Mouse (Mus musculus) cerebellum, adult 9-11 months (tissue): Measurements from ENCODE around the gene Atg4a.

Experiments used
- DNase-seq: peaks from one replicate; pipeline ENCODE4 v3.0.0; 2022

Gene Atg4a

DNA sequence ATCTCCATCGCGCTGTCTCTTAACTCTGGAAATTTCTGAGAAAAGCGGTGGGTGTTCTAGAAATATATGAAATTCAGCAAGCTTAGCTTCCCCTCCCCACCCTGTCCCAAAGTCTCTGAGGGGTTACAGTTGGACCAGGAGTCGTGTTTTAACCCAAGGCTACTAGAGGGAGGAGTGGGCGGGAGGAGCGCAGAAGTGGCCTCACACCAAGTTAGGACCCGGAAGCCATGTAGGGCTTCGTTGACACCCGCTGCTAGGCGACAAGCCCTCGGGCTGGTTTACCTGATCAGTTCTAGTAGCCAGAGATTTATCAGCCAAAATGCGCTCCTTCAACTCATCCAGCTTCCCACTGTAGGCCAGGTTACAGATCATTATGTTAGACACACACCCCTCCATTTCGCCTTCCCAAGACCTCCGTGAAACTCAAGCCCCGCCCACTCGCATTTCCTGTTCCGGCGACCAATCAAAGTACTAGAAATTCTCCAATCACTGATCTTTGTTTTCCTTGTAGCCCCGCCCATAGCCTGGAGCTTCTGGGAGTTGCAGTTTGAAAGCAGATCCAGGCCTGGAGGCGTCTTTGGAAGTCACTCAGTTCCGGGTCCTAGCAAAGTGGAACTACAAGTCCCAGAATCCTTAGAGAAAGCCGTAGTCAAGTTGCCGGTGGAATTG, at the start of gene Atg4a, which contains the start of gene Psmd10:
Gene Atg4a (plus strand): TSS at position 636 of the 669 bp plus-strand sequence.
Gene Psmd10 (minus strand): TSS at position 457 of the 669 bp plus-strand sequence.
- DNase-seq, result peak; percentile 95

DNA sequence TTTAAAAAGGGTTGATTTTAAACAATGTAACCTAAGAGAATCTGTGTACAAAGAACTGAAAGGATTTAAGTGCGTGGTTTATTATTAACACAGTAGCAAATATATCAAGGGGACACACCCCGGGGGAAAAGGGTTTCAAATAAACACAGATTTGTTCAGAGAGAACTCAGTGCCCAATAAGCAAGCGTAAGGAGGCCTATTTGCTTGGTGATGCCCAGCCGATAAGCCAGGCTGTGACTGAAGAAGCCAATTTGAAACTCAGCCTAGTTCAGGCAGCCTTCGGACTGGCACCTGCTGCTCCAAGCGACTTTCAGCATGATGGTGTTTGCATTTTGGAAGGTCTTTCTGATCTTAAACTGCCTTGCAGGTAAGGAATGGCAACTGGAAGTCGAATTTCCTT, 49.3 kb upstream of the Atg4a start, which contains the start of gene Vsig1:
Gene Vsig1 (plus strand): TSS at position 249 of the 400 bp plus-strand sequence.
- no peak for DNase-seq

DNA sequence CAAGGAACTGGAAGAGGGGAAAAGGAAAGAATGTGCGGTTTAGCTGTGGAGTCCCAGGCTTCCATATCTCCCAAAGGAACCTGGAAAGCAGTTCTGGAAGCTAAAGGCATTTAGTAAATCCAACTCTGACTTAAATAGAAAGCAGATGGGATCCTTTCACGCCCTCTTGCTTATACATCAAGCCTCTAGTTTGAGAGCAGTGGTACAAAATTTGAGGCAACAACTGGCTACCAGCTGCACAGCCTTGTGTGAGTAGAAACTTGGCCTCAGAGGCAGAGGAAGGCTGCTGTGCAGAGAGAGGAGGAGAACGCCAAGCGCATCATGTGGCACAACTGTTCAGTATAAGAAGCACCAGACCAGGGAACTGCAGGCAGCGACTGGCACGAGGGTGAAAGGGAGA, 35.4 kb upstream of the Atg4a start:
- no peak for DNase-seq

DNA sequence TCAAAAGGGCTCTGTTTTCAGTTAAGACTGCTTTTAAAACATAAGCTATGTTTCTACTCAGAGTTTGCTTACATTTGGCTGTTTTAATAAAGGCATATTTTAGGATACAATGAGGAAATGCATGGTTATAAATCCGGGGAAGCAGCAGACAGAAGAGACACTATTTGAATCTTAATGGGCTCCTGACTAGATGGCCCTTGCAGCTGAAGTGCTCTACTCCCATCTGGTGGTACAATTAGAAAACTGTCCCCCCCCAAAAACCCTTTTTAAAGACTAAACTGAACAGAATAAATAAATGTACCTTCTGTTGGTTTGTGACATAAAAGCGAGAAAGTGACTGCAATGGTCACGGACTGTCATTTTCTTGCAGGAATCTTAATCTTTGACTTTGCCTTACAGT, 24.6 kb upstream of the Atg4a start:
- no peak for DNase-seq

DNA sequence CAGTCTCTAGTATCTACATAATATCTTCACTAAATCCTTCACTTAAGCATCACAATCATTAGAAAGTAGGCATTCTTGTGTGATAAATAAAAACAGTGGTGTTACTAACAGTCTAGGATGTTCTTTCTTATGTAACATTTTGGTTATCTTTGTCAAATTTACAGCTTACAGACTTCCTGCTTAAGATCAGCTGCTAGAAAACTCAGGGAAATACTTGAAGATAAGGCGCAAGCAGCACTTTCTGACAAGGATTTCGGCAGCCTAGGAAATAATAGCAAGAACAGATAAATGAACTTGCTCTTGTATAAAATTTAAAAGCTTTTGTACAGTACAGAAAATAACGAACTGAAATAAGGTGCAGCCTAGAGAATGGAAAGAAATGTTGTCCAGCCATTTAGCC, 23.4 kb upstream of the Atg4a start:
- DNase-seq, result no peak

DNA sequence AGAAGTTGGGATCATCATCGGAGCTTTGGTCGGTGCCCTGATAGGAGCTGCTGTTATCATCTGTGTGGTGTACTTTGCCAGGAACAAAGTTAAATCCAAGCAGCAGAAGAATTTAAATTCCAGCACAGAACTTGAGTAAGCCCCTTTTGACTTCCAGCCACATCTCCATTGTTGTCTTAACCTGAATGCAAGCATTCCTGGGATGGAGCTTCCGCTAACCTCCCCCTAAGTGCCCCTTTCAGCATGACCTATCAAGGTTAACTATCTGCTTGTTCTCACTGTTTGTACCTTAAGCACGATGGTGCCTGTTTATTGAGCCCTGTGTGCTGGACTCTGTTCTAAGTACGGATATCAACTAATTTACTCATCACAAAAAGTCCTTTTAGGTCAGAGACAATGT, 20.4 kb upstream of the Atg4a start:
- DNase-seq, result no peak

DNA sequence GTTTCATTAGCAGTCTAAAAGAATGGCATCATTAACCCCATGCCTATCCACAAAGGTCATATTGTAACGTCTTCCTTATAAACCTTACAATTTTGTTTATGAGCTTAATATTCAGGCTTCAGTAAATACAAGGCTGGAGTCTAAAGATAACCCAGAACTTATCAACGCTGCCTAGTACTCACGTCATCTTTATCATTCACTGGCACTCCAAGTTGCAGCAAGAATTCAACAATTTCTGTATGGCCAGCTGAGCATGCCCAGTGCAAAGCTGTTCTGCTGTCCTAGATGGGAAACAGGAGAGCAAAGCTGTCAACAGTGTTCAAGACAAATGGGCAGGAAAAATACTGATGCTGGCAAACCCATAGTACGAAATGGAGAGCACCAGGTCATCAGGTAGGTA, 3.1 kb upstream of the Atg4a start:
- DNase-seq, result no peak

DNA sequence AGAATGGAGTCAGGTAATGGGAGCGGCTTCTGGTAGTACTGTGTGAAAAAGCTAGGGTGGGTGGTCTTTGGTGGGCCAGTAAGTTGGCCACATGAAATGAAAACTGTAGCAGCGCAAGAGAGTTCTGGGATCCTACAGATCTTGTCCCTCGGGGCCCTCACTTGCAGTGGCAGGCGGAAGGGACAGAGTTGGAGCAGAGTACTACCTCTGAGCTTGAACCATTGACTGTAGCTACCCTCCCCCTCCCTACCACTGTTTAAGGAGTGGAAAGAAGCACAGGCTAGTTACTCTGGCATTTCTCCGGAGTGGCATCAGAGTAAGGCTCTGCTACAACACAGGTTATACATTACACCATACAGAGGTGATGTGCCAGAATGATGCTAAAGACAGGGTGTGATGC, 252 bp downstream of the Atg4a start:
- no peak for DNase-seq

DNA sequence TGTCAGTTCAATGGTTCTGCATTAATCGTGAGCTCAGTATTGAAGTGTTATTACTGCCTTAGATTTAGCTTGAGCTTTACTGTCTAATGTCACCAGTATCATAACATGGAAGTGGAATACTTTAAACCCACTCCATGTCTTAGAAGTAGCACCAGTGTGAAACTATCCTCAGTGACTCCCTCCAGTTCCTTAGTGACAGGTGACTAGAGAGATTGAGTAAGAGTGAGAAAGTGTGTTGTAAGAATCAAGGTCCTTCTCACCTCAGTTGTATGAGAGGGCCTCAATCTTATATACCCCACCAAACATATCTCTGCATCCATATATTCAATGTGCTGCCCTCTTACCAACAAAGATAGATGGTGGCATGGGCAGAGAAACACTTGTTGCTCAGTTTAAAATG, 22.2 kb downstream of the Atg4a start:
- no peak for DNase-seq

DNA sequence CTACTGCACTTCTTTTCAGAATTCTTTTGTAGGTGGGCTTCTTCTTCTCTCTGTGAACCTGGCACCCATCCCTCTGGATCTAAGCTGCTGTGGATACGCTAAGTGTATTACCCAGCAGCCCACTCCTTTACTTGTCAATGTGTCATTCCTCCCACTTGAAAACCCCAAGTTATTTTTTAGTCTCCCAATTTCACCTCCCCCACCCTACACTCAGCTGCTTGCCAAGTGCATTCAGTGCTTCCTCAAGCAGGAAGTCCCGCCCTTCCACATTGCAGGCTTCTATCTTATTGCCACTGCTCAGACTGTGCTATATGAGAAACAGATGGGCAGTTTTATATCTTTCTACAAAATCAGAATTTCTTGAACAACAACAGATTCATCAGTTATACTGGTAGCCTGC, 22.8 kb downstream of the Atg4a start:
- DNase-seq, result no peak

DNA sequence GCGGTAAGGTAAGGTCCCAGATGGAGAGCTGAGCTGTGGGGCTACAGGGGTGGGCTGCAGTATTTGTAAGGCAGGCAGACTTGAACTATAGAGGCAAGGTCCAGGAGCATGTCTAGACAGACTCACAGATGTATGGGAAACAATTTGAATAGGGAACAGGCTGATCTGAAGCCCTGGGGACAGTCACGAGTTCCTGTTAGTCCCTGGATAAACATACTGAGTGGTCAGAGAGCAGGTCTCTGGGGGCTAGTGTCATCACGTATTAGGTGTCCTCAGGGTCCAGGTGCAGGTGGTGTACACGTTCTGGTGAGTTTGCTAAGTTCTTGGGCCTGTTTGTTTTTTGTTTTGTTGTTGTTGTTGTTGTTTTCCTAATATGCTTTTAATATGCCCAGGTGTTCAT, 23.5 kb downstream of the Atg4a start:
- DNase-seq, result no peak

DNA sequence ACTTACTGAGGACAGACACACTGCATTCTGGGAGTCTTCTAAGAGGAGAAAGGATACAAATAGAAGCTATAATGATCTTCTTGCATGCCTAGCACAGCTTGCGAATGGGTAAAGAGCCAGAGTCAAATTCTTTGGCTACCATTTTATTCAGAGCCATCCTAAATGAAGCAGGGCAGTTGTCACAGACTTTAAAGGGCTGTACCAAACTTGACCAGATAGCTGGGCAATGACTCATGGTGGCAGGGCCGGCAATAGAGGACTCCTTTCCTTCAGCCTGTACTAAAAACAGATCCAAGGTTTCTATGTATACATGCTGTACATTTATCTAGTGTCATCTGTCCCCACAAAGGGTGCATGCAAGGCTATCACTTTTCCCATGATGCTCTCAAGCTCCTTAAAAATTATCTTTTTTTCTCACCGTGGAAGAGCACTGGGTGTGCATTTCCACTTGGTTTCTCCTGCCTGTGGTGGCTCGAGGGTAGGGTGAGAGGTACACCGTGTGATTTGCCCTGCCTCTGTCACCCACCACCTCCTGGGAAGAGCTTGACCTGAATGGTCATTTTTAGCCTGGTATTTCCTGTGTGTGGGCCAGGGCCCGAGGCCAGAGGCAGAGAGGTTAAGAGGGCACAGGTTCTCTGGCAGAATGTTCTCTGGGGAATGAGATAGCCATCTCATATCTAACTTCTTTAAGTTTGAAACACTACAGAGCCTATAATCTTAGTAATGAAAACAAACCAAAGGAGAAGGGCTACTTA, 26.7 kb downstream of the Atg4a start:
- no peak for DNase-seq

DNA sequence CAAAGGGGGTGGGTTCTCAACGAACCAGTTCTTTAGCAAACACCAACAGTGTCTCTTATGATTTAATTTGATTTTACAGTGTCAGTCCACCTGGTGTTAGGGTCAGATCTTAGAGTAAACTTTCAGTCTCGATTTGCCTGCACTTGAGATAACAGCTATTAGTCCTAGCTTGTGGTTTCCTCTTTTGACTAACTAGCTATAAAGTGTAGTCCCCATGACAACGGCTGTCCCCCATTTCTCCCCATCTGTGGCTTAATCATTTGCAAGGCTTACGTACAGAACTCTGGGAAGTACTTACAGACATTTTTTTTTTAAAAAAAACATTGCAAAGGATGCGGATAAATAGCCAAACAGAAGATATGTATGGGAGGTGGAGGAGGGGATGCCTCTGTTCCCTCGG, 28.1 kb downstream of the Atg4a start:
- DNase-seq, result no peak

DNA sequence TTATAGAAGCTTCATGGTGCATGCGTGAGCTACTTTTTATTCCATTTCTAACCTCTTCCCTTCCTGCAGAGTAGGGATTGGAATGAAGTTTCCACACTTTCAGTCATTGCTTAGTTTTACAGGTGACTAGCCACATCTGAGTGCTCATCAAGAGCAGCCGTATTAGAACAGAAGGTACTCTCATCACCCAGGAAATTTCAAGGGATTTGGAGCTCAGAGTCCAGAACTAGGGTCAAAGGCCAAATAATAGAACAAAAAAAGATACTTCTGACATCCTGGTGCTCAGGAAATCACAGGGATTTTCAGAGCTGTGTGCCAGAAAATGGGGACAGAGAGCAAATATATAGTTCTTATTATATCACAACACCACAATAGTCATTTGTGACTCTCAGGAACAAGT, 28.5 kb downstream of the Atg4a start:
- DNase-seq, result no peak

DNA sequence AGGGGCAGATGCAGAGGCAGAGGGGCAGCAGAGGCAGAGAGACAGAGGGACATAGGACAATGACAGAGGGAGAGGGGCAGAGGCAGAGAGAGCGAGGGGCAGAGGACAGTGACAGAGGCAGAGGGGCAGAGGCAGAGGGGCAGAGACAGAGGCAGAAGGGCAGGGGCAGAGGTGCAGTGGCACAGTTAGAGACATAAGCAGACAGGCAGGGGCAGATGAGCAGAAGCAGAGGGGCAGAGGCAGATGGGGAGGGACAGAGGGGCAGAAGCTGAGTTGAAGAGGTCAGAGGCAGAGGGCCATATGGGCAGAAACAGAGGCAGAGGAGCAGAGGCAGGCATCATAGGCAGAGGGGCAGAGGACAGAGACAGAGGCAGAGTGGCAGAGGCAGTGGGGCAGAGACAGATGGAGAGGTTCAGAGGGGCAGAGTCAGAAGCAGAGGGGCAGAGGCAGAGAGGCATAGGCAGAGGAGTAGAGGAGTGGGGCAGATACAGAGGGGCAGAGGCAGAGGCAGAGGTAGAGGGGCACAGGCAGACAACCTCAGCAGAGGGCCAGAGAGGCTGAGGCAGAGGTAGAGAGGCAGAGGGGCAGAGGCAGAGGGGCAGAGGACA, 40.3 kb downstream of the Atg4a start:
- no peak for DNase-seq

DNA sequence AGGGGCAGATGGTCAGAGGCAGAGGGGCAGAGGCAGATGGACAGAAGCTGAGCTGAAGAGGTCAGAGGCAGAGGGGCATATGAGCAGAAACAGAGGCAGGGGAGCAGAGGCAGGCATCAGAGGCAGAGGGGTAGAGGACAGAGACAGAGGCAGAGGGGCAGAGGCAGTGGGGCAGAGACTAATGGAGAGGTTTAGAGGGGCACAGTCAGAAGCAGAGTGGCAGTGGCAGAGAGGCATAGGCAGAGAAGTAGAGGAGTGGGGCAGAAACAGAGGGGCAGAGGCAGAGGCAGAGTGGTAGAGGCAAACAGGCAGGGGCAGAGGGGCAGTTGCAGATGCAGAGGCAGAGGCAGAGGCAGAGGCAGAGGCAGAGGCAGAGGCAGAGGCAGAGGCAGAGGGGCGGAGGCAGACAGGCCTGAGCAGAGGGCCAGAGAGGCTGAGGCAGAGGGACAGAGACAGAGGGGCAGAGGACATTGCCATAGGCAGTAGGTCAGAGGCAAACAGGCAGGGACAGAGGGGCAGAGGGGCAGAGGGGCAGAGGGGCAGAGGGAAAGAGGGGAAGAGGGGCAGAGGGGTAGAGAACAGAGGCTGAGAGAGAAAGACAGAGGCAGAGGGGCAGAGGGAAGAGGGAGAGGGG, 41.3 kb downstream of the Atg4a start:
- no peak for DNase-seq

DNA sequence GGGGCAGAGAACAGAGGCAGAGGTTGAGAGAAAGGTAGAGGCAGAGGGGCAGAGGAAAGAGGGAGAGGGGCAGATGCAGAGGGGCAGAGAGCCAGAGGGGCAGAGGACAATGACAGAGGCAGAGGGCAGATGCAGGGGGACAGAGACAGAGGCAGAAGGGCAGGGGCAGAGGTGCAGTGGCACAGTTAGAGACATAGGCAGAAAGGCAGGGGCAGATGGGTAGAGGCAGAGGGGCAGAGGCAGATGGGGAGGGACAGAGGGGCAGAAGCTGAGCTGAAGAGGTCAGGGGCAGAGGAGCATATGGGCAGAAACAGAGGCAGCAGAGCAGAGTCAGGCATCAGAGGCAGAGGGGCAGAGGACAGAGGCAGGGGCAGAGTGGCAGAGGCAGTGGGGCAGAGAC, 42.2 kb downstream of the Atg4a start:
- DNase-seq, result no peak

DNA sequence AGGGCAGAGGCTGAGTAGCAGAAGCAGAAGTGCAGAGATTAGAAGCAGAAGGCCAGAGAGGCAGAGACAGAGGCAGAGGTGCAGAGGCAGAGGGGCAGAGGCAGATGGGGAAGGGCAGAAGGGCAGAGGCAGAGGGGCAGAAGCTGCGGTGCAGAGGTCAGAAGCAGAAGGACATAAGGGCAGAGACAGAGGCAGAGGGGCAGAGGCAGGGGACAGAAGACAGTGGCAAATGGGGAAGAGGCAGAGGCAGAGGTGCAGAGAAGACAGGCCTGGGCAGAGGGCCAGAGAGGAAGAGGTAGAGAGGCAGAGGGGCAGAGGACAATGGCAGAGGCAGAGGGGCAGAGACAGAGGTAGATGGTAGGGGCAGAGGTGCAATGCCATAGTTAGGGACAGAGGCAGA, 193.0 kb downstream of the Atg4a start:
- DNase-seq, result no peak

DNA sequence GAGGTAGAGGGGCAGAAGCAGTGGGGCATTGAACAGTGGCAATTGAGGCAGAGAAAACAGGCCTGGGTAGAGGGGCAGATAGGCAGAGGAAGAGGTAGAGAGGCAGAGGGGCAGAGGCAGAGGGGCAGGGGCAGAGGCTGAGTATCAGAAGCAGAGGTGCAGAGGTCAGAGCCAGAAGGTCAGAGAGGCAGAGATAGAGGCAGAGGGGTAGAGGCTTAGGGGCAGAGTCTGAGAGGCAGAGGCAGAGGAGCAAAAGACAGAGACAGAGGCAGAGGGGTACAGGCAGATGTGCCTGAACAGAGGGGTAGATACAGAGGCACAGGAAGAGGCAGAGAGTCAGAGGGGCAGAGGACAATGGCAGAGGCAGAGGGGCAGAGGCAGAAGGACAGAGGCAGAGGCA, 193.6 kb downstream of the Atg4a start:
- no peak for DNase-seq

DNA sequence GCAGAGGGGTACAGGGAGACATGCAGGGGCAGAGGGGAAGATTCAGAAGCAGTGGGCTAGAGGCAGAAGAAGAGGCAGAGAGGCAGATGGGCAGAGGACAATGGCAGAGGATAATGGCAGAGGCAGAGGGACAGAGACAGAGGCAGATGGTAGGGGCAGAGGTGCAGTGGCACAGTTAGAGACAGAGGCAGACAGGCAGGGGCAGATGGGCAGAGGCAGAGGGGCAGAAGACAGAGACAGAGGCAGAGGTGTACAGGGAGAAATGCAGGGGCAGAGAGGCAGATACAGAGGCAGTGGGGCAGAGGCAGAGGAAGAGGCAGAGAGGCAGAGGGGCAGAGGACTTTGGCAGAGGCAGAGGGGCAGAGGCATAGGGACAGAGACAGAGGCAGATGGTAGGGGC, 194.5 kb downstream of the Atg4a start:
- no peak for DNase-seq

DNA sequence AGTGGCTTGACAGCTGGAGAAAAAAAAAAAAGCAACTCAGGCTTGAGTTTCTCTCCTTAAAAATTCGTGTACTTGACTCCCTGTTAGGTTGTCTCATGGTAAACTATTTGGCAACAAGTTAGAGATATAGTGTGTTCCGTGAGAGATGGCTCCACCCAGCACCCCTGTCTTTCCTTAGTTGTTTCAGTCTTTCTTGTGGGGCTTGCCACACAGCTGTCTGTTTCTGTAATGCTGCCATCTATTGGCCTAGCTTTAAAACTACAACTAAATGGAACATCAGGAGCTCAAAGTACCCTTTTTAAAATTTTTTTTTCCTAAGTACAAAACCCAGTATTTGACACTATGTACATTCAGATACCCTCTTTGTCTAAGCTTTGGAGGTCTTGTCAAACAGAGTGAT, 200.0 kb downstream of the Atg4a start:
- no peak for DNase-seq

DNA sequence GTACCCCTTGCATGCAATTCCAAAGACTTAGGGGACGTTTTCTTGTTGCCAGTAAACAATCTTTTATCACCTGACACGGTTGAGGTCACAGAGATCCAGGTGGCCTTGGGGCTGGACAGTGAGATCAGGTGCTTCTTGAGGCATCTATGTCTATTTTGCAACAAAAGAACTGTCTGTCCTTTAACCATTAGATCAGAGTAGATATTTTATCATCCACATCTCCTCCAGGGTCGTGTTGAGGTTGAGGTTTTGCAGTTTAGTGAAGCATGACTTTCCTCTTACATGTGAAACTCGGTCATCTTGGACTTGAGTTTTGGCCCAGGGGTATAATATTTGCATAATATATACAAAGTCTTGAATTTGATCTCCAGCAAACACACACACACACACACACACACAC, 200.9 kb downstream of the Atg4a start:
- no peak for DNase-seq

DNA sequence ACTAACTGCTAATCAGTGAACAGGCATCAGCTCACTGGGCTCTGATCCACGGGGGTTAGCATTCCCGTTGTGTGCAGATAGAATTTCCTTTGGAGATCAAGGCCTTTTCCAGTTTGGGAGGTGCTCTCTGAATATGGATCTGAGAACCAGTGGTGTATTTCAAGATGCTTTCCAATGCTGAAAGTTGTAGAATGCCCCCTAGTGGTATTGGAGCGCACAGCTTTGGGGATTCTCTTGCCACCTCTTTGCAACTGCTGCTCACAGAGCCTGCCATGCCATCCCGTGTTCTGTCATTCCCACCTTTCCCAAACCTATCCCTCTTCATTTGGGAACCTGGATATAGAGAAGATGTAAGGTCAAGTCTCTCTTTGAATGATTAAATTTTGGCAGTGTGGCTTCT, 201.5 kb downstream of the Atg4a start:
- no peak for DNase-seq

DNA sequence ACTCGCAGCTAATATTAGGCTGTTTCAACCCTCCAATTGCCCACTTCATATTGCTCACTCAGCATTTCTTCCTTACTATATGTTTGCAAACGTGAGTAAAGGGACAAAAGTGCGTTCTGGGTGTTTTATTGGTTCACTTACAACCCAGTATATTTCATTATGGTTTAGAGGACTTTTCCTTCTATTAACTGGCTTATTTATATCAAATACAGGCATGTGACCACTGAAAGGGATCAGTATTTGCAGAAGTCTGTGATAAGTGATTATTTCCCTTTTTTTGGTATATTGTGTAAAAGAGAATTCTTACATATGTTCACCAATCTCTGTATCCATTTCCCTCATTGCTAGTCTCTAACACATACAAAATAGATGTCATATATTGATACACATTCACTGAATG, 203.7 kb downstream of the Atg4a start:
- no peak for DNase-seq
